Mouse (Mus musculus) neural tube, embryonic 10.5 days (tissue): ENCODE data around the gene Sqor.

Source experiments
- DNase-seq: peaks from one replicate; pipeline ENCODE4 v3.0.0-alpha.2; 2017; ENCODE audit warnings: low spot score; ENCODE audit errors: extremely low spot score

The Sqor gene

GRCm38 (mm10) chr2:122783730-122784129 lies 18.7 kb downstream of the Sqor start:
- no peak for DNase-seq

- DNase-seq, result no peak
These were observed 19.7 kb downstream of the Sqor start for GRCm38 (mm10) chr2:122784701-122785100.

GRCm38 (mm10) chr2:122786167-122786566 lies 21.1 kb downstream of the Sqor start:
- no peak for DNase-seq

GRCm38 (mm10) chr2:122789311-122789710 lies 24.3 kb downstream of the Sqor start:
- DNase-seq, result no peak

GRCm38 (mm10) chr2:122789730-122790129 lies 24.7 kb downstream of the Sqor start:
- no peak for DNase-seq

GRCm38 (mm10) chr2:122804392-122804791 lies 39.4 kb downstream of the Sqor start:
- DNase-seq, result no peak

- DNase-seq, result no peak
These were observed 41.0 kb downstream of the Sqor start for GRCm38 (mm10) chr2:122806040-122806439.

GRCm38 (mm10) chr2:122809027-122809426 lies 44.0 kb downstream of the Sqor start:
- DNase-seq, result no peak

- no peak for DNase-seq
These were observed 51.9 kb downstream of the Sqor start for GRCm38 (mm10) chr2:122816986-122817385.

- no peak for DNase-seq
These were observed 56.2 kb downstream of the Sqor start for GRCm38 (mm10) chr2:122821246-122821645.

- DNase-seq, result peak; percentile 54
These were observed 60.6 kb downstream of the Sqor start for GRCm38 (mm10) chr2:122825406-122826236.

GRCm38 (mm10) chr2:122826302-122826701 lies 61.3 kb downstream of the Sqor start:
- no peak for DNase-seq

- DNase-seq, result no peak
These were observed 89.6 kb downstream of the Sqor start for GRCm38 (mm10) chr2:122854636-122855035.

GRCm38 (mm10) chr2:122855354-122855753 lies 90.3 kb downstream of the Sqor start:
- DNase-seq, result no peak
